Mouse (Mus musculus) cerebral cortex, adult 2 months (tissue): ENCODE results near the gene Cdh6.

Source experiments
- WGBS: fragments of 180-500 bp; shearing (Covaris S2); methylation state at CpG from one replicate; pipeline ENCODE4 v1.1.7; 2018; 5-methylcytosine and 5-hydroxymethylcytosine counted together

The Cdh6 gene

DNA sequence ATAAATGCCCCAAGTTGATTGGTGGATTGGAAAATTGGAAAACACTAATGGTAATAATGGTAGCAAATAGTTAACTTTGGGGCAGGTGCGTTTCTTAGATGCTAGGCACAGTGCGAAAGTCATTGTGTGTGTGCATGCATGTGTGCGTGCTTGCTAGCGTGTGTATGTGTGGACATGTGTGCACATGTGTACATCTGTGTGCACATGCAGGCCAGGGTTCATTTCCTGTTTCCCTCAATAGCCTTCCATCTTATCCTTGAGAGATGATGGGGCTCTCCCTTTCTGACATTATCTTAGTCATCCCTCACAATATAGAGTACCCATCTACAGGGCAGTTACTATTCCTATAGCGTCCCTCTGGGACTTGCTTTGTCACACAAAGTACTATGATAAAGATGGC lies 17.7 kb downstream of the Cdh6 start:
- 95% methylated on average over 5 of the region's 5 CpGs for WGBS

DNA sequence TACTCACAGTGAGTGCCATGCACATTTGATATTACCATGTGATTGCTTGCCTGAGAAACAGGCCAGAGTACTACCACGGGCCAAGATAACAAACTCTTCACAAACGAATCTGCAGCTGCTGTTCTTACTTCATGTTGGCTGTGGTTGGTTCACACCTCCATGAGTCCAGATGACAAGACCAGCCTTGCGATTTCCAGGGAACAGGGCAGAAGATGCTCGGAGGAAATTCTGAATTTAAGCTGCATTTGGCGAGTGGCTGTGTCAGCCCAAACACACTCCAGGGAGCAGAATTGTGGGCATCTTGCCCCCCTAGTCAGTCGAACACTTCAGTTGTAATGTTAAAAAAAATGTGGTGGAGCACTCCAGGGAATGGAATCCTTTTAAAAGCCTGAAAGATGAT lies 18.1 kb downstream of the Cdh6 start:
- 43% methylated on average over 6 of the region's 6 CpGs for WGBS

DNA sequence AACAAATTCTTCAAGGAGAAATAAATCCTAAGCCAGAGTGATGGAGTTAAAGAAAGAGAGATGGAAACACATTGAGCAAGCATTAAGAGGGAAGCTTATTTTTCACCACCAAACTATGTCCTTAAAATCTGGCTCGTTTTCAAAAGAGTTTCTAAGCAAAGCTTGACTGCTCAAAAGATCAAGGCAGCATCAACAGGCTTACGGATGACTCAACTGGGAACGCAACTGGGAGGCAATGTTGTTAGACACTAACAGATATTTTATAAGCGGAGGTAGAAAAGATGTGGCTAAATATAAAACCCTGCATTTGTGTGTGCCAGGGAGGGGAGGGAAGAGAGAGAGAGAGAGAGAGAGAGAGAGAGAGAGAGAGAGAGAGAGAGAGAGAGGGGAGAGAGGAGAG lies 31.5 kb downstream of the Cdh6 start:
- 31% methylated on average over 4 of the region's 4 CpGs for WGBS

DNA sequence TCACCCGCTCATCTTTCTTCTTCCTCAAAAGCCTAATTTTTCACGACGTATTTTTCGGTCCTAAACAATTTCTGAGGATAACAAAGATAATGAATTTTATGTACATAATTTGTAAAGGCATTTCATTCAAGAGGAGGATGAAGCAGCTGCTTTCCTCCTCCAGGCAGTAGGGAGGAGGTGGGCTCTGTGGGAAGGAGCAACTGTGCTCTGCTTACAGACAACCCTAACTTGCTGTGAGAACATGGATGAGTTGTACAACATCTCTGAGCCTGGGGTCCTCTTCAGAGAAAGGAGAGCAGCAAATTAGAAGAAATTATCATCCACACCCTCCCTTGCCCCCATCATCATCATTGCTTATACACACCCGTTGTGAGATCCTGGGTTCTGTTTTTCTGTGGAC lies 33.8 kb downstream of the Cdh6 start:
- 53% methylated on average over 5 of the region's 5 CpGs for WGBS

DNA sequence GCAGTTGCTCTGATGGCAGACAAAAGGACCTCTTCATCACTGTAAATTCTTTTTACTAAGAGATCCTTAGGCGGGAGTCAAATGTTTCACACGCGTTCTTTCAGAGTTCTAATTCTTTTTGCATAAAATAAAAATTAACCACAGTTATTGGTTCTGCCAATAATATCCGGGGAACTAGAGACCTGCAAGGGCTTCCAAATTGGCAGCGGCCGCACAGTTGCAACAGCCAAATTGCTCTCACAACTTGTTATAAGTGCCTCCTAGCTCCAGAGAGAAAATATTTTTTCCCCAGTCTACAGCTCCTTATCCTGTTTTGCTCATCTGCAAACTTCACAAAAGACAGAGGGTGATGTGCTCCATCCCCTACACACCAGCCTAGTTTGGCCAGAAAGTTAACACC lies 36.3 kb downstream of the Cdh6 start:
- WGBS, result 57% methylated on average over 6 of the region's 6 CpGs

DNA sequence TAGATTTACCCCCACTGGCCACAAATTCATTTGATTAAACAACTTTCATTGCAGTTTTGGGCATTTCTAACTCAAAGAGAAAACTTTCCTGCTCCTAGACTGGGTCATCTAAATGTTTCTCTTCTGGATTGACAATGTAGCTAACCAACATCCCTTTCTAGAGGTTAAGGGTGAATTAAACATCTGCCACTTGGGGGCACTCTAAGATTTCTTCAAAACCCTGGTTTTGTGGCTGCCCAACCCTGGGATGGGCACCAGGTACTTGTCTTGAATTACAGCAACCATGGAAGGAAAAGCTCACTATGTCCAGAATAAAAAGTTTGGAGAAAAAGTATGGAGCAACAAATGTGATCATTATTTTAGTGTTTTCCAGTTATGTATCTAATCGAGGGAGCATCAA lies 39.4 kb downstream of the Cdh6 start:
- 42% methylated on average over 1 of the region's 1 CpGs for WGBS

DNA sequence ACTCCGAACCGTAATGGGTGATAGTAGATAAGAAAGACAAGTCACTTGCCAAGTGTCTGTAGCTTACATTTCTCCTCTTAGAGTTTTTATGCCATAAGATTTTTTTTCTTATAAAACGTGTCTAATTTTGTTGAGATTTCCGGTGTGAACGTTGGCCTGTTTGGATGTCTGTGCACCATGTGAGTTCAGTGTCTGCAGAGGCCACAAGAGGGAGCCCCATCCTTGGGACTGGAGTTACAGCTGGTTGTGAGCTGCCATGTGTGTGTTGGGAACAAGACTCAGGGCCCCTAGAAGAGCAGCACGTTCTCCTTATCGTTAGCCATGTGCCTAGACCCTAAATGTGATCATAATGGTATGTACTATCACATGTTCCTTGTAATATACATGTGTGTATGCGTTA lies 40.1 kb downstream of the Cdh6 start:
- WGBS, result 85% methylated on average over 8 of the region's 8 CpGs

DNA sequence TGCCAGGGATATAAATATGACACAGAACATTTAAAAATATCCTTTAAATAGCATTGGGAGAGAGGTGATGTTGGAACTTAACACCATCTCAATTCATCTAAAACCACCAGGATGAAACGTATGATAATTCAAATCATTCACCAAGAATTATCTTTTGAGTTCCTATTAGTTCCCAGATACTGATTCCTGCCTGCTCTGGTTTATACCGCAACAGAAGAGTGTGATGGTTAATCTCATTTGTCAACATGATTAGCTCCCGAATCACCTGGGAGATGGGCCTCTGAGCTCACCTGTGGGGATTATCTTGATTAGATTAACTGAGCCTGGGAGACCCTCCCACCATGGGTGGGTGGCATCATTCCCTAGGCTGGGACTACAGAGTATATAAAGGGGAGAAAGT lies 41.0 kb downstream of the Cdh6 start:
- 79% methylated on average over 3 of the region's 3 CpGs for WGBS

DNA sequence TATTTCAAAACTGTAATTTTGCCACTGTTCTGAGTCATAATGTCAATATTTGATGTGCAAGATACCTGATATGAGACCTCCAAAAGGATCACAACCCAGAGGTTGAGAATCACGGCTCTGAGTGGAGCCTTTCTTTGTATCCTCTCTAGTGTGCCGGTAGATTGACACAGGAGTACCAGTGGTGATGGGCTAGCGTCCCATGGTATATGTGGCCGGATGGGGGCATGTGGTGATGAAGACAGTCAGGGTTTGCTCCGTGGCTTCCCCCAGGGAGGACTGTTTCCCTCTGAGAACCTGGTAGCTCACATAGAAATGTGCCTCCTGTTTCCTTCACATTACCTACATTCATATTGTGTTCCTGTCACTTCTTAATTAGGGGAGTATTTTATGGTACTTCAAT lies 43.2 kb downstream of the Cdh6 start:
- 72% methylated on average over 5 of the region's 5 CpGs for WGBS

DNA sequence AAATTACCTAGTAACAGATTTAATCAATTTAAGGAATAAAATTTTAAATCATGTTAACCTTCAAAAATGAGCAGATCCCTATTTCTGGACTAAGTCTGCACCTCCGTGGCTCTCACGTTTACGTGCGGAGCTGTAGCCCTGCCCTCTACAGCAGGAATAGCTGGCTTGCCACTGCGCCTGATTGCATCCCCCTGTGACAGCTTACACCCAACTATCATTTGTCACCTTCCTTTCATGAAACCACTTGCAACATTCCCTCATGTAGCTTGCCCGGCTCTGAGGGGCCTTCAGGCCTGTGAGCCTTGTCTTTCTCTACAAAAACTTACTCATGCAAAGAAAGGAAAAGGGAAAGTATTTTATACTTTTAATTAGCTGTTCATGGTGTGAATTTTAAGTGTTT lies 73.1 kb downstream of the Cdh6 start:
- WGBS, result 88% methylated on average over 6 of the region's 6 CpGs

DNA sequence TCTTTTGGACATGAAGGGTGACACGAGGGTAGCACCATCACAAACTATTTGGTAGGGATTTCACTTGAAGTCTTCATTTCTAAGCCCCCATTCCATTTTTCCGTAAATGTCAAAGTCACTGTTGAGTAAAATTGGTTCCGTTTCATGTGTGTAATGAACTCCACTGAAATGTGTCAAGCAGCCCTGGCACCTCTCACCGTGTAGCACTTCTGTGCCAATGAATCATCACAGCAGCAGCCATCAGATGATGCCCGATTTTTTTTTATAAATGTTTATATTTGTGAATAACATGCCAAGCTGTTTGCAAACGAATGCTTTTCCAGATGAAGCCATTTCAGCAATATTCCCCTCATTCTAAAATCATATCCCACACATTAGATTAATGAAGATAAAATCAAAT lies 75.6 kb downstream of the Cdh6 start:
- WGBS, result 59% methylated on average over 6 of the region's 6 CpGs

DNA sequence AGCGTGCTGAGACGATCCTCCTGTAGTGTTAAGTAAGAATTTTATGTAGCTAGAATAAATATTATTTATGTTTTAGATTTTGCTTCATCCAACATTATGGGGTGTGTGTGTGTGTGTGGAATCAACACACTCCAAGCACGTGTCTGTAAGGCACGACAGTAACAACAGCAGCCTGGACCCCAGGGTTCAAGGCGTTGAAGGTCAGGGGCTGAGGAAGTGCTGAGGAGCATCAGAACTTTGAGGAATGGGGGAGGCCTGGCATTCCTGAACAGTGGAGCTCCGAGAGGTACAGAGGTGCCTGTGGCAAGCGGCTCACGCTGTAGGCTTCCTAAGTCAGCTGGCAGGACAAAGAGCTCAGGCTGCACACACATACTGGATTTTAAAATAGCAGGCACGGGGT lies 78.1 kb downstream of the Cdh6 start:
- 75% methylated on average over 9 of the region's 9 CpGs for WGBS

DNA sequence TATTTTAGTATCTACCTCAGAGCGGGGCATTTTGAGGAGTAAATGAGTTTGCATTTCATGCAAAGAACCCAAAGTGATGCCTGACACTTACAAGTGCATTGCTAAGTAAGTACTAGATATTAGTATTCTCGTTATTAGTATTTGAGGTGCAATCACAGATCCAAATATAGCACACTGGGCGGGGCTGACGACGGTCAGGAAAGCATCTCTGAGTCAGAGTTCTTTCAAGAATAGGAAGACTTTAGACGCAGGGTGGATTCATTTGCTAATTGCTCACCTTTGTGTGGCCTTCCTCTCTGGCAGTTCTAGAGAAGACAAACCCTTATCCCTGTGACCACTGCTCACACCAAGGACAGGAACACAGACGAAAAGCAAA lies 78.6 kb downstream of the Cdh6 start:
- 64% methylated on average over 7 of the region's 7 CpGs for WGBS

DNA sequence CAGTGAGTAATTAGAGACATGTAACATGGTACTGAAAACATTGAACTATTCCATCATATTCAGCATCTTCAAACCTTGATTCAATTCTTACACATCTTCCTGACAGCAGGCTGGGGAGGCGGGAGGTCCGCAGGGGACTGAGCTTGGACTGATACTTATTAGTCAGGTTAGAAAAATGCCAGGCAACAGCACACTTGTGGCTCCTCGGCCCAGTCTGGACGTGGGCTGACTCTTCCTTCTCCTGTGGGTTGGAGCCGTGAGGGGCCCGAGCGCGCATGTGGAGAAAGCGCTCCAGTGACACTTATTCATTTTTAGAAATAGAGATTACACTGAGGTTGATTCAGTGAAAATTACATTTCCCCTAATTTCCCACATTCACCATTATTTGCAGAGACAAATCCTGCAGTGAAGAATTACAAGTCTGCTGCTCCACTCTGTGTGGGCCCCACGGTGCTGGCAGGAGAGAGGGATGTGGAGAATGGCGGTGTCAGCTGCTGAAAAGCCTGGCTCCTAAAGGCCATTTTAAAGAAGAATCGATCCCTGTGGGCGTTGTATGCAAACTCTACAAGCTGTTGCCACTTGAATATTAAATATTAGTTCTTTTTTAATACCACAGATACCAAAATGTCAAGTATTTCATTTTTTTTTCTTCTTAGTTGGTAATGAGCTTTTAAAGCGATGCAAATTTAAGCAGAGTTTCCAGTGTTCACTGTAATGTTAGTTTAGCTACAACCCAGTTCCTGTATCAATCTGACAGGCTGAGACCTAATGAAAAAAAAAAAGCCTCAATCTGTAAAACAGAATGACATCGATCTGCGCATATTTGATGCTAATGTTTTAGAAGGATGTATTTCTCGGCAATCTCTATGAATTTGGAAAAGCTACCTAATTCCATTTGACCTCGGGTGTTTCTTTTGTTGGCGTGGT lies 79.3 kb downstream of the Cdh6 start:
- WGBS, result 64% methylated on average over 19 of the region's 19 CpGs

DNA sequence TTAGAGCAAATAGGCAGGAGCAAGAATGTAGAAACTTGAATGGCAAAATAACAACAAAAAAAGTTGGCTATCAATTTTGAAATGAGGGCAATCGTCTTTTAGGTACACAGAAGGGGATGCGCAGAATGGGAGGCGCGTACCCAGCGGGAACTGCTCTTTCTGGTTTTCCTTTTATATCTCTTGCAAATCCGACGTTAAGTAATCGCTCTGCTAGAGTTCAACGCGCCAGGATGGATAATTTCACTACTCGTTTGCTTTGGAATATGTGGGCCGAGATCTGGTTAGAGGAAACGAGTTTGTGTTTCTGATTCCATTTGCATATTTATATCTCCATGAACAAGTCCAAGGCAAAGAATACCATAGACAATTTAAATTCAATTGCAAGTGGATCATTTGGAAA lies 81.4 kb downstream of the Cdh6 start:
- WGBS, result 53% methylated on average over 13 of the region's 13 CpGs

DNA sequence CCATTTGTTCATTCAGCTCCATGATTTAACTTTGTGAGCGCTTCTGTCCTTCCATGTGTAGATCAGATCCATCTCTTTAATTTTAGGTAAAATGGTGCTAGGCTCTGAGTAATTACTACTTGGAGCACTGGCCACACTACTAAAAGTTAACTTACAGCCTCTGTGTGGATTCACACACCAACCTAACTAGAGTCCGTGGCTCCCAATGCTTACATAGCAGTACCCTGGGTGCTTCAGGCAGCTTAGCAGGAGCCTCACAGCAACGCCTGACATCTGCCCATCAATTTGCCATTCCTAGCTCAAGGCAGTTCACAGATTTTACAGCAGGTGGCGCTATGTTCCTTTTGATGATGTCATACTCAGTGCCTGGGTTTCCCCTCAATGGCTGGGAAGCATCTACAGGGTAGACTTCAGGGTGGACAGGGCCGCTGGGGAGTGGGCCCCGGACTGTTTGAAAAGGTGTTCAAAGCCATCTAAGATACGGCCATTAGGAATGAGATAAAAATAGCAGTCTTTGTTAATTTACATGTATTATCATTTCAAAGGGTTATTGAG lies 84.9 kb downstream of the Cdh6 start:
- 46% methylated on average over 7 of the region's 7 CpGs for WGBS

DNA sequence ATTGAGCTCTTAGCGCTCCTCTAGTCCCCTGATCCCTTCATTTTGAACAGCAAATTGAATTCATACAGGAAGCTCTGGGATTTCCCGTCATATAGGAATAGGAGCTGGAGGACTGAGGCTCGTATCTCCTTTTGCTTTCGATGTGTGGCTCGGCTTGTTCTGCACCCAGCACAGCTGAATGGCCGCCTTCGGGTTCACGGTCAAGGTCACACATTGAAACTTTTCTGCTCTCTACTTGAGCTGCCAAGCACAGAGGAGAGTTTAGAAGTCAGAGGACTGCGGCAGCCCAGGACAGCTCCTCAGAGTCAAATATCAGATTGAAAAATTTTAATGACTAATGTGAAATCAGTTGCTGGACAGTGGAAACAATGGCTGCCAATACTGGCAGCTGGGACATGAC lies 88.7 kb downstream of the Cdh6 start:
- 88% methylated on average over 9 of the region's 9 CpGs for WGBS

DNA sequence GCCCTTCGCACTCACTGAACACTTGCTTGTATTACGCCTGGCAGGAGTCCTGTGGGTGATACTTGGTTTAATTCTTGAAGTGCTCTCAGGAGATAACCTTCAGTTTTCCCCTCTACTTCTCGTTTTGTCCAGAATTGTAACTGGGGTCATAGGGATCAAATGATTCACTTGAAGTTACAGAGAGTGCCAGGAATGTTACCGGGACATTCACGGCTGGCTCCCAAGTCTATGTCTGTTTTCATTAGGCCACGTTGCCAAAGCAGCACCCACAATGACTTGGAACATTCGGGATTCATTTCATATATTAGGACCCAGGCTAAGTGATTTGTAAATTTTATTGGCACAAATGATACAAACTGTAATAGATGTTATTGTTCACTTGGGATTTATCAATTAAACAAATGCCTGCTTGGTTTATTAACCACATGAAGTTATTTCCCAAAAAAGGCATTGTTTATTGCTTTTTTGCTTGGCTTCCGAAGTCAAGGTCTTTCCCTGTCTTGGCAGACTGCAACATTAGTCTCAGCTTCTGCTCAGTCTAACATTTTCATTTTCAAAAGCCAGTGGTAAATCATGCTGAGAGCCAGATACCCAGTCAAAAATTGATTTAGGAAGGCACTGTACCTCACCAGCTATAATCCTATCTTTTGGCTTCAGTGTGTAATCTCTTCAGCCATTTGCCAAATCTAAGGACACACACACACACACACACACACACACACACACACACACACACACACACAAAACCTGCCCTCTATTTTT lies 96.4 kb downstream of the Cdh6 start:
- 70% methylated on average over 8 of the region's 8 CpGs for WGBS

DNA sequence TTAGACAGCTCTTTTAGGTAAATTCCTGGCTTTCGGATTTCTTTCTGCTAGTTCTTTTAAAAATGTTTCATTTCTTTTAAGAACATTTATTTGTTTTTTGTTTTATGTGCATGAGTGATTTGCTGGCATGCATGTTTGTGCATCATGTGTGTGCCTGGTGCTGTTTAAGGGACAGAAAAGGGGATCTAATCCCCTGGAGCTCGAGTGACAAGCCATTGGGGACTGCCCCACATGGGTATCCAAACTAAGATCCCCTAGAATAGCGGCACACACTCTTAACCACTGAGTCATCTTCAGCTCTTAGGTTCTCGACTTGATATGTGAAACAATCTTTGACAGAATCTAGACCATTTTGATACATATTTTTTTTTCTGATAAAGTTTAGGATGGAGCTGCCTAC lies 99.4 kb downstream of the Cdh6 start:
- WGBS, result 66% methylated on average over 4 of the region's 4 CpGs

DNA sequence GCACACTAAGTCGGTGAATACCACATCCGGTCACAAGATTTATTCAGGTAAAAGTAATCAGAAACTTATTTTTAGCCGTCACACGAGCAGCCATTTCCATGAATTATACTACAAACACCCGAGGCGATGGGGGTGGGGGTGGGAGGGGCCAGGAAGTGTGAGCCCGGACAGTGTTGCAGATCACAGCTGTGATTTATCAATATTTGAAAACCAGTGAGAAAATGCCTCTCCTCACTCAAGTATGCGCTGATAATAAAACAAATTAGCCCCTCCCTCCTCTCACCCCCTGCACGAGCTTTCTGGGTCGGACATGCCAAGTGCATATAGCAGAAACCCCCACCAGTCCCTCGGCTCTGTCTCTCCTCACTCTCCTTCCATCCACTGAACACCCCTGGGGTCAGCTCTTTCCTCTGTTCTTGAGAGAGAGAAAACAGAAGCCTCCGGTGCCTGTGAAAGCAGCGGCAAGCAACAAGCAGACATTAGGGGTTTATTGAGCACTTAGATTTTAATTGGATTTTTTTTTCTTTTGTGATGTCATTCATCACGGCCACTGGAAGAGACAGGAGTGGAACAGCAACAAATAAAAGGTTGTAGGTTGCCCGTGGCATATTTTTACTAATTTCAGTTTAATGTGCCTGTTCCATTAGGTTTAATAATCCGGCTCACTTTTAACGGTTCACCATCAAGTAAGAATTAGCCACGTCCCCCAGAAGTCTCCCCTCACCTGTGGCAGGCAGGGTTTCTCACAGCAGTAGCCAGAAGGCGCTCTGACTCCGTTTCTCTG lies 105.9 kb downstream of the Cdh6 start:
- WGBS, result 14% methylated on average over 20 of the region's 20 CpGs

DNA sequence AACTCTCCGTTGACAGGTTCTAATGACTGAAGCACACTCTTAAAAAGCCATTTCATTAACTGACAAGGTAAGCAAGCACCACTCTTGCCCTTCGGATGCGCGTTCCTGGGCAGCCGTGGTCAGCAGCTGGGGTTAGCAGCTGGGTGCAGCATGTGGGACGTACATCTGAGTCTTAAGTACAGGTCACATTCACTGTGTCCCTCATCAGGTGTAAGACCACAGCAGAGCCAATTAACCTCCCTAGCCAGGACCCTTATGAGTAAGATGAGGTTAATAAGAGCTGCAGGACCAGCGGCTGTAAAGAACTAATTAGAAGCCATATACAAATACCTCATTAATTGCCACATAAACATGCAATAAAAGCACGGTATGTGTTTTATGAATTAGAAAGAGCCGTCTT lies 106.7 kb downstream of the Cdh6 start:
- WGBS, result 66% methylated on average over 9 of the region's 9 CpGs

DNA sequence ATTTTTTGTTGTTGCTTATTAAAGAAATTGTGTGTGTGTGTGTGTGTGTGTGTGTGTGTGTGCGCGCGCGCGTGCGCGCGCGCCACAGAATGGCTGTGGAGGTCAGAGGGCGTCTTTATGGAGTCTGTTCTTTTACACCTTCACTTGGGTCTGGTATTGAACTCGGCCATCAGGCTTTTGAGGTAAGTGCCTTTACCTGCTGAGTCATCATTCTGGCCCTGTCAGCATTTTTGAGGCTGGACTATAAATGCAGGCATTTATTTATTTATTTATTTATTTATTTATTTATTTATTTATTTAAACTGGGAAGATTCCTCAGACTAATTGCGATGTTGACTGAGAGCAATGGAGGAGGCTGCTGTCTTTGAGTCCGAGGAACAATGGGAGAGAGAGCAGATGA lies 109.8 kb downstream of the Cdh6 start:
- WGBS, result 96% methylated on average over 13 of the region's 13 CpGs
